Mouse (Mus musculus) layer of hippocampus, postnatal 36 days (tissue): ENCODE results near the gene Mast4. TPM values are rescaled to one million over a fixed set of nuclear protein-coding genes. Genes with fewer than 3 reads are reported as not detected.

Source experiments
- DNase-seq, 2 experiments: peaks; one replicate each; pipeline ENCODE4 v3.0.0; 2022
- total RNA-seq, 2 experiments: library from RNA; stranded (reverse); gene quantifications; 2 replicates each; pipeline ENCODE4 v1.2.3; 2021

The Mast4 gene
- total RNA-seq, 2 experiments from 2014 or later = 53.3 to 74.6 TPM

DNA sequence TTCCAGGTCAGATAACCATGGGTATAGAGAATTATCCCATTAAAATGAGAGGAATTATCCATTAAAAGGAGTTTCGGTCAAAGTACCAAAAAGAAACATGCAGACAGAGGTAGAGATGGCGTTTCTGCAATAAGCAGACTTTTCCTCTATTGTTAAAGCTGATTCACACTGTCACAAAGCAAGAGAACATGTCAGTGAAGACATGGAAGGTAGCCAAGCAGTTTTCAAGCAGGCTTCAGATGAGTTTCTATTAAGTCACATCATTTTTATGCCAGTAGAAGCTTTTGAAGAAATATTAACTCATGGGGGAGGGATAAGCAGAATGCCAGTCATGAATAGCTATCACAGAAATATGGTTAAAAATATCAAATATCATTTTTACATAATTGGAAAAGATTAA is 420.4 kb downstream of the Mast4 start:
- no peak for DNase-seq

DNA sequence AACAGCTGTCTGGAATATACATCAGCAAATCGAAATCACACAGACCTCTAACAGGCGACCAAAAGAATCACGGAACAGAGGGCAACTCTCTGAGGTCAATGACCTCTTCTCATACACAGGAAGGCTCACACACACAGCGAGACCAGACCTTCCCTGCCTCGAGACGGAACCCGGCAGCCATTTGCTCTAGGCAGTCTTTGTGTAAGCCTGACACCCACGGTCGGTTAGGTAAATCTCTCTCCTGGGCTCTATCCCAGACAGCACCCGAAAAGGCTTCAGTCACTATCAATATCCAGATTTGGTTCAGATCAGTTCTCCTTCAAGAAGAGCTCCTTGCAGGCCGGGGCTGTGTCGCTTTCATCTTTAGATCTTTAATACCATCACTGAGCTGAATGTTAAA is 421.4 kb downstream of the Mast4 start:
- no peak for DNase-seq

DNA sequence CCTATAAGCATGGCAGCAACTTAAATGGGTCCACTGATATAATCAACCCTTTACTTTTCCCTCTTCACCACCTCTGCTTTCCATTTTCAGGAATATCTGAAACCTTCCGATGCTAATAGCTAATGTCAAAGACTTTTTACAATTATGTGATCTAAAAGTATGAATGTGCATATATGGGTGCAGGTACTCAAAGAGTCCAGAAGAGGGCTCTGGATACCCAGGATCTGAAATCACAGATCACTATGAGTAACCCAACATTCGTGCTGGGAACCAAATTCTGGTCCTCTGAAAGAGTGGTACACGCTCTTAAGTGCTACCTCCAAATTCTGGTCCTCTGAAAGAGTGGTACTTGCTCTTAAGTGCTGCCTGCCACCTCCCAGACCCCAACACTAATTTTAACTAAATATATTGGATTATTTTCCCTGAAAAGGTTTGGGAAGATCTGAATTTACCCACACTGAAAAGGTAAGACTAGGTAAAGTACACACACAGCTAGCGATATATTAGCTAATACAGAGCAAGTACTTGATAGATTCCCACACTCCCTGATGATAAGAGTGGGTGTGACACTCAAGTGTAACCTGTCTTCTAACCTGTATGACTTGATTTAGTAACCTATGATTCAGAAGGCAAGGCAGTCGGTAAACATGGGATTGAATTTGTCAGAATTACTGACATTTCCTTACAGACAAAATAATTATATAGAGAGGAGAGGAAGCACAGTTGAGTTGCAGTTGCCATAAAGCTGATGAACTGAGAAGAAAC is 424.5 kb downstream of the Mast4 start:
- no peak for DNase-seq

DNA sequence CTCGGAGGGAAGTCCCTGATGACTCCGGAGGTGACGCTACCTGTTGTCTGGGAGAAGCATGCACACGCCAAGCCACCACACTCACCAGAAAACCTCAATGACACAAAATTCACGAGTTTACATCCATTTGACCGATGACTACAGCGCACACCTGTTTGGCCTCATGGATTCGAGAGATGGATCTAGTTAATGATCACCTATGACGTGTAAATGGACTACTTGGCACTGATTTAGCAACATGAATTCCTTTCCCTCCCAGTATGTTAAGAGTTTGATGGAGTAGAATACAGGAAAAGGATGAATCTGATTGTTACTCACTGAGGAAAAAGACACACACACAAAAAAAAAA is 427.7 kb downstream of the Mast4 start:
- DNase-seq = no peak

DNA sequence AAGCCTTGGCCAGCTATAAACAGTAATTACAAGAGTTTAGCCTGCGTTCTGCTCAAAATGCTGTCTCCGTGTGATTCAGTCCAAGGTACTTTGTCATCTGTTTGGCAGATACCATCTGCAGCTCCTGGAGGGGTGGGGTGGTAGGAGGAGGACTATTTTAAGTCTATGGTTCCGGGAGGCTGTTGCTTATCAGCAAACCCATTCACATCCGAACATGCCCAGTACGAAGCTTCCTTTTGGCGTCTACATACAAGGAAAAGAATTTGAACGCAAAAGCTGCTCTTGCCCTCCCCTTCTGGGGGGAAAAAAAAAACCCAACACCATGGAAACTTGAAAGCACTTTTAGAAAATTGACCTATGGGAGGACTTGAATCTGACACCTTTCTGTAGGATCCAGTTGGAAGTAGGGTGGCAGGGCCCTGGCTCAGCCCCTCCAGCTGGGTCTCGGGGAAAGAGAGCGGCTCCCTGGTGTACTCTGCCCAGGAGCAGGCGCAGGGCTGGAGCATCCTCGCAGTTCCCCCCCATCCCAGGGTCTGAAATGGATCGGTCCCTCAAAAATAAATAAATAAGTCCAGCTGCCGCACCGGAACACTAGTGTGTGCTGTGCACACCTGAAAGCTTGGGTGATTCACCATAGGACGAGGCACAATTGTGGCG is 428.2 kb downstream of the Mast4 start:
- peak; percentile 71 to 78 for DNase-seq

DNA sequence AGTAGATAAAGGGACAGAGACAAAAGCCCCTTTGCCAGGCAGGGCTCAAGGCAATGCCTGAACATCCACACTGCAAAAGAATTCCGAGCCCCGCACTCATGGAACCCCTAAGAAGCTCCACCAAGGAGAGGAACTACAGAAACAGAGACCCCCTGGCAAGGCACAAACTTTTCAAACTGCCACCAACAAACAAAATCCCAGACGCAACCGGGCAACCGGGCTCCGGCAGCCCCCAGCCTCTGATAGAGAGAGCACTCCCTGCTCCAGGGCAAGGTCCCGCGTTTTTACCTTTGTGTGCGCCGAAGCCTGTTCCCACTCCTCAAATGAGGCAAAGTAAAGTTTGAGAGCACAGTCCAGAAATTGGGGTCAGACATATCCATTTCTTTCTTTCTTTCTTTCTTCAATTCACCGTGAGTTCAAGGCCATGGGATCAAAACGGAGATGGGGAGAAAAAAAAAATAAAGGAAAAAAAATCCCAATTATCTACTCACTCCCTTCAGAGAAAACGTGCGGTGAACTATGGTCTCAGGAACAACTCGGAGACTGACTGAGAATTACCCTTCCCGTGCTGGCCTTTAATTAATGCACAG is 428.8 kb downstream of the Mast4 start:
- peak in 1 of 2 experiments; percentile 20 for DNase-seq

DNA sequence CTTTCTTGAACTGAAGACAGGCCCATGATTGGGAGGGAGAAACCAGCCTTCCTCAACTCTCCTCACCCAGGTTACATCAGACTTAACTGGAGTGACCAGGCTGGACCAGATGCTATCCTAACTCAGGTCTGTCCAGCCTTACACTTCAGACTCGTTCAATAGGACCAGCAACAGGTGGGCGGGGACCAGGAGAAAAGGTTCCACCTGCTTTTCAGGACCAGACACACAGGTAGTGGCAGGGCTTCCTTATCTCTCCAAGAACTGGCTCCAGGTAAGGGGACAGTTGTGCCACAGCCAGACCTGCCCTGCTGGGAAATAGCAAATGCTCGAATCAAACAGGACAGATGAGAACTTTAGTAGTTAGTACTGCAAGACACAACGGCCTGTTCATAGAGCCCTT is 430.6 kb downstream of the Mast4 start:
- DNase-seq = no peak

DNA sequence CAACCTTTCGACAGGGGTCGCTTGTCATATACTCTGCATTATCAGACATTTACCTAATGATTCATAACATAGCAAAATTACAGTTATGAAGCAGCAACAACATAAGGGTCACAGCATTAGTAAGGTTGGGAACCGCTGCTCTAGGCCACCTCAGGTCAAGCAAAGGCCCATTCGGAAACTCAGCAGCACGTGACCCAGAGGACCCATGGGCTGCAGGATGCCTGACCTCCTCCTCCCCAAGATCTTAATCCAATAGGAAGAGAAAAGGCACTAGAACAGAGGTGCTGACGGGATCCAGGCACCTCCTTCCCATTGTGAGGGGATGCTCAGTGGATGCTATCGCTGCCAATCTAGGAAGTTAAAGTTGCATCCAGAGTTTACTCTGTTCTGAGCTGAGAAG is 432.2 kb downstream of the Mast4 start:
- DNase-seq = no peak

DNA sequence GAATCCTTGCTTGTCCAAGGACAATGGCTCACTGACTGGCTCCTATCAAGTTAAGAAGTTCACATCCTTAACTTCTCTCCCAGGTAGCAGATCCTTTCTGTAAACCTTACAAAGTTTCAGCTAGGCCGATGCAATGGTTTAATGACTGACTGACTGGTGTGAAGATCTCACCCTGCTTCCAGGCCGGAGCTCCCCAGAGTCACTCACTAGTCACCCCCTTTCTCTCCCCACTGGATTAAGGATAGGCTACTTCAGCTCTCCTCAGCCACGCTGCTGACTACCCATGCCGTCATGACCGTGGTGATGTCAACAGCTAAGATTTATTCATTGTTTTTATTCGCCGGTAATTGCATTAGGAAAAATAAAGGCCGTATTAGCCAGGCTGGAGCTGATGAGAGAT is 433.8 kb downstream of the Mast4 start:
- no peak for DNase-seq

DNA sequence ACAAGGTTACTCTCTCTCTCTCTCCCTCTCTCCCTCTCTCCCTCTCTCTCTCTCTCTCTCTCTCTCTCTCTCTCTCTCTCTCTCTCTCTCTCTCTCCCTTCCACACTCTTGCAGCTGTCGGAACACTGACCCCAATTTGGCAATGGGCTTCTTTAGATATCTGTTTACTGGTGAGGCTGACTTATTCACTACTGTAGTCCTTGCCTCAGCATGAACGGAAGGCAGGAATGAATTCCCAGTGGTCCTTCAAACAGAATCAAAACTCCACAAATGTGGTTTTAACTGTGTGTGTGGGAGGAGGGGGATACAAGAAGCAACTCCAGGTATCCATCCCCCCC is 434.2 kb downstream of the Mast4 start:
- no peak for DNase-seq

DNA sequence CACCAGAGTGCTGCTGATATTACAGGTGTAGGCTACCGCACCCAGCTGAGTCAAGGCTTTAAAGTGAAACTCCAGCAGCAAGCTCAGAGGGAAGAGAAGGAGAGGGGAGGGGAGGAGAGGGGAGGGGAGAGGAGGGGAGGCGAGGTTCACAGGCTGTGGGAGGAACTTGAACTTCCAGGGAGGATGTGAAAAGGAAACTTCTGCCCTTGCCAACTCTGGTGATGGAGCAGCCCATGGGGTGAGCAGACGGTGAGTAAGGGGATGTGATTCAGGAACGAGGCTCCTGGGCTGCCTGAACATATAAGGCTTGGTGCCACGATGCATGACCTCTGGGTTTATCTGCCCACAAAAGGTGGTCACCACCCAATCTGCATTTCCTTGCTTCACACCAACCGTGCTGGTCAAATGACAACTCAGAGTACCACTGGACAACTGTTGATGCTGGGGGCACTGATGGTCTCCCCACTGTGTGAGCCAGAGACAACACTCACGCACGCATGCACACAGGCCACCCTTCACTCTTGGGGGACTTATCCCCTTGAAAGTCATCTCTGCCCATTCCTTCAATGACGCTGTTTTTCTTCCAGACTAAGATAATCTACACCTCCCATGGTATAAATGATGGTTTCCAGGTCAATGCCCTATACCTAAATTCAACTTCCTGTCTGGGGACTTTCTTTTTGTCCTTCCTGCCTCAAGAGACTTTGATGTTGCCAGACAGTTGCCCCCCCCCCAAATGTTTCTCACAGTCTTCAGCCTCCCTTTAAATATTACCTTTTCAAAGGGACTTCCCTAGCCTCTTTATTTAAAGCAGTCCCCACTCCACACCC is 434.8 kb downstream of the Mast4 start:
- DNase-seq = no peak

DNA sequence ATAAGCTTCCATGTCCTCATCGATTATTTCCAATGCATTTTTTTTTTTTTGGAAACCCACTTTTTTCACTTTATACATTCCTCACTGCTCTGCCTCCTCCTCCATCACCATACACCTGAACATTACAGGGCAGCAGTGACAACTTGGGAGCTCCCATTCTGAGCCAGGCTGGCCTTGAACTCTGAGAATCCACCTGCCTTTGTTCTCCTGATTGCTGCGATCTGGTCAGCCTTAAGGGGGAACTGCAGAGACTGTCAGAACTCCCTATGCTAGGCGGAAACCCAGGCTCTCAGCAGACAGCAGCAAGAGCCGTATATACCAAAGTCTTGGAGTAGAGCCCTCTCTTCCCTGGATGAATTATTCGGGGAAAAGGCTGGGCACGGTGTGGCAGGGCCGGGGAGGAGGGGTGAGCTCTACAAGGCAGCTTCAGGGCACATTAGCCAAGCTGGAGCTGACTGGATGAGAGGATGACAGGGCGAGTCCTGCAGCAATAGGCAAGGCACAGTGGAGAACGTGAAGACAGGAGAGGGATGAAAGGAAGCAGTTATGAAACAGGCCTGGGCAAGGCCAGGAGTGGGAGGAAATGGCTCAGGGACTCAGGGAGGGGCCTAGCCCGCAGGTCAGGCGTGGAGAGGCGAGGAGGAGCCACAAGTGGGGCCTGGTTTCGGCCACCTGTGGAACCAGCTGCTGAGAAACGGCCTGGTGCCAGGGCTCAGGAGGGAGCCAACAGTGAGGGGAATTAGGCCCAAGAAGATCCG is 435.7 kb downstream of the Mast4 start:
- no peak for DNase-seq

DNA sequence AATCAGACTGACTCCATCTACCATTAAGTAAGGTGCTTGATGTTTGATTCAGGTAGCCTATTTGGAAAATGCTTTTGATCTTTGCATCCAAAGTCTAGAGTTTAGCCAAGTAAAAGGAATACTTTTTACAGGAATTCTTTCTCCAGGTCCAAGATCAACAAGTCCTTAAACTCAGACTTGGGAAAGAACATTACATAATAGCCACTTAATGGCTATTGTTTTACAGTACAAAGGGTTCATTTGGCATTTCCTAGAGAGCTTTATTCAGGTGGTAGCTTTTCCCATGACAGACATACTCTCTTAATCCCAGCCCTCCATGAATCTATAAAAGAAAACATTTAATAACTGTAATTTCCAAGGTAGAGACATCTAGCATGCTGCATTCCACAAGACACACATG is 438.0 kb downstream of the Mast4 start:
- no peak for DNase-seq

DNA sequence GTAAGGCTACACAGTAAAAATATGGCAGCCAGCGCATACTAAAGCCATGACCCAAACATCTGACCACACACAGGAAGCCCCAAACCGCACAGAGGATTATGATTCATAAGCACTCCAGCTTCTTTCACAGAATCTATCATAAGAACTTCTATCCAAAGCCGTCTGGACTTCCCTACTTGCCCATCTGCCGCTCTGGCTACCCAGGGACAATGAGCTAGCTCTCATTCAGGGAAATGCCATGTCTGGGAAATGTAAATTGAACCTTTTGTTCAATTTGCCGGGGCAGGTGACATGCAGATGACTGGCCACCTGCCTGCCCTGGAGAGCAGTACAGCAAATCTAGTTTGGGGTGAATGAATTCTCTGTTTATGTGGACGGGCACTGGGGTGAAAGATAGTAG is 438.4 kb downstream of the Mast4 start:
- DNase-seq = no peak

DNA sequence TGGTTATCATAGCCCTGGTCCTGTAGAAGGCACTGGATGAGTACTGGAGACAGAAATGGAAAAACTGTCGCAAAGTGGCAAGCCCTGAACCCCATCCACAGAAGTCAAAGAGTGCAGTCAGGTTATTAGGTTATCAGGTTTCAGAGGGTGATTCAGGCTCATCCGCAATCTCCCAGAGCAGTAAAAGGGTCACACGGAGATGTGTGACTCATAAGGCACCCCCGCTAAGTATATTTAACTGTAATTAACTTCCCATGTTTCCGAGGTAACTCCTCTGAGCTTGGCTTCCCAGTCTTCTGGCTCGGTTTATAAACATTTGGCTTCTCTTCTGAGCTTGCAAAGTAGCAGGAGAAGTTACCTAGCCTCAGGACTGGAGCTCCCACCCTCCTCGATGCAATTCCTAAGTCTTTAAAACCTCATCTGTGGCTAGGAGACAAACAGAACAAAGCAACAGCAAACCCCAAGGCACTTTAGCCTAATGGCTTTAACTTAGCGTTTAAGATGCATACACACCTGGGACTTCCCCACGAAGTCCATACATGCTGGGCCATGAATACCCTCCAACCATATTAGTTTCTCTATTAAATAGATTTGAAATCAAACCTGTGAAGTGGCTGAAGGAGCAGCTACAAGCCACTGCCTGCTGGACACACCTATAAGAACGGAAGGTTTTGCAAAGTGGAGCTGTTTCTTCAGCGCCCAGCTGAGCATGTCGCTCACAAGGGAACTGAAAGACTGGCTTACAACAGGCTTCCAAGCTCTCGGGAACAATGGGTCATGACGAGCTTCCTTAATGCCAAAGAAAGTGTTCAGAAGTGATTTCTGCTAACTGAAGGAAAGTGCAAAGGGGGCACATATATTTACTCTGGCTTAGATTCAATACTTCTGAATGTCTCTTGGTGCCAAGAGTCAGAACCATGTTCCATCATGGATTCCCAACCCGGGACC is 439.7 kb downstream of the Mast4 start:
- DNase-seq = no peak

DNA sequence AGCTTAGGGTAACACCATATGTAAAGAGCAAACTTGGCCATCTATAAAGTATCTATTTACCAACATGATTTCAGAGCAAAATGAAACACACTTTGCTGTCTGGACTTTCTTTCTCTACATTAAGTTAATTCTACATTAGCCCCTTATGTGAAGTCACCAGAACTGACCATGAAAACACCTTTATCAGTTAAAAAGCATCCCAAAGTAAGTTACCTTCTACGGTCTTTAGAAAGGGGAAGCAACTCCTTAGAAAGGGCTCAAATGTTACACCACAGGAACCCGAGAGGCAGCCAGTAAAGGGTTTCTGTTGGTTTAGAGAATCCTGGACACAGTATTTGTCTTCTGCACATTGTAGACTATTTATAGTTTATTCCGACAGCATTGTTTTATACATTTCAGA is 441.5 kb downstream of the Mast4 start:
- DNase-seq = no peak

DNA sequence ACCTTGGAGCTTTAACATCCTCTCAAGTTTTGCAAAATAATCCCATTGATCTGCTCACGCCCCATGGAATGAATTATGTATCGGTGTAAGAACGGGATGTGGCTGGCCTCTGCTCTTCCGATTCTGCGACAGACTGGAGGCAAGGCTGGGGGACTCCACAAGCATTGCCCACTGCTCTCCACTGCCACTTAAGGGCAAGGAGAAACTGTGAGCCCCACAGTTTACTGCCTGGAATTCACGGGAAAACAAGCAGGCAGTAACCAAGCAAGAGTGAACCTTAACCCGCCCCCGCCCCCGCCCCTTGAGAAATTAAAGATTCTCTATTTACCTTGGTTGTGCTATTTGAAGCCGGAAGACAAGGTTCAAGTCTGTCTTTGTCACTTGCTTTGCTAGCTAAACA is 444.3 kb downstream of the Mast4 start:
- DNase-seq = no peak

DNA sequence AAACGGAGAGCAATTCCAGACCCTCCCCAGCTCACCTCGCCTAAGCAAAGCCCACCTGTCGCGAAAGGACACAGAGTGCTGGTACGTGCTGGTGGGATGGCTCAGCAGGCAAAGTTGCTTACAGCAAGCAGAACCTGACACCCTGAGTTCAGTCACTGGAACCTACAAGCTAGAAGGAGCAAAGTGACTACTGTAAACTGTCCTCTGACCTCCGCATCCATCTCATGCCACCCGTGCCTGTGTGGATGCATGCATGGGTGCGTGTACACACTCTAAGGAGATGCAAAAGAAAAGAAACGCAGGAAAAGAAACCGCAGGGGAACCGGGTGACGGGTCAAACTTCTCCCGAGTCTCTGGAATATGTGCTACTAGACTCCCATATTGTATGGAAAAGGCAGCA is 444.8 kb downstream of the Mast4 start:
- no peak for DNase-seq

DNA sequence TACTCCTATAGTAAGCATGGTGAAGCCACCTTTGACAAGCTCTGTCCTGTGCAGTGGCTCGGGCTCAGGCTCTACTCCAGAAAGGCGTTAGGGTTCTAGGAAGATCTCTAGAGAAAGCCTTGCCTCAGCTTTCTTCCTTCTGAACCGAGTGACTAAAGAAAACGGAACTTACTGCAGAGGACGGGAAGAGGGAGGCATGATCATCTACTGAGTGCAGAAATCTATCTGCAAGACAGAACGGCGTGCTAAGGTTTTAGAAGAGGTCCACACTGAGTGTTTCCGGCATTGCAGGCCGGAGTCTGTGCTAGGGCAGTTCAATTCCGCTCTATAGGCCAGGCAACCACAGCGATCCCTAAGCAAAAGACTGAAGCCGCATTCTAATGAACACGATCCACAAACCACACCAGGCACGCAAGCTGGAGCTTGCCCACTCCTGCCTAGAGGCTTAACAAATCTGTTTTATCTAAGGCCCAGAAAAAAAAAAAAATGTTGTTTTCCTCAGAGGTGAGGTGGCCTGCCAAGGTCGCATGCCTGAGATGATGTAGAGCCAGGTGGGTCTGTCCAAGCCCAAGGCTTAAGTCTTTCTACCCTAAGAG is 445.3 kb downstream of the Mast4 start:
- DNase-seq = no peak

DNA sequence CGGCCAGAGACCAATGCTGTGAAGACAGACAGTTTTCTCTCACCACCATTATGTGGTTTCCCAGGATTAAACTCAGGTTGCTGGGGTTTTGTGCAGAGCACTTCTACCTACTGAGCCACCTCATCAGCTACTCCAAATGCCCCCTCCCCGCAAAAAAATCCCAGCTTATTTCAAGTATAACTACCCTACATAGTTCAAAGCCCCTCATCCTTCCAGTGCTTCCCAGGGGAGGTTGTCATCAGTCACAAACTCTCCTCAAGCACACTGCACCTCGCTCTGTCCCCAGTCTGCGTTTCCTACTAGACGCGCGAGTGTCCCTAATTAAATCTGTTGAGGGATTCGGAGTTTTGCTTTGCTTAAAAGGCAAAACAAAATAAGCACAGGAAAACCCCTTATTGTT is 446.1 kb downstream of the Mast4 start:
- DNase-seq = no peak

DNA sequence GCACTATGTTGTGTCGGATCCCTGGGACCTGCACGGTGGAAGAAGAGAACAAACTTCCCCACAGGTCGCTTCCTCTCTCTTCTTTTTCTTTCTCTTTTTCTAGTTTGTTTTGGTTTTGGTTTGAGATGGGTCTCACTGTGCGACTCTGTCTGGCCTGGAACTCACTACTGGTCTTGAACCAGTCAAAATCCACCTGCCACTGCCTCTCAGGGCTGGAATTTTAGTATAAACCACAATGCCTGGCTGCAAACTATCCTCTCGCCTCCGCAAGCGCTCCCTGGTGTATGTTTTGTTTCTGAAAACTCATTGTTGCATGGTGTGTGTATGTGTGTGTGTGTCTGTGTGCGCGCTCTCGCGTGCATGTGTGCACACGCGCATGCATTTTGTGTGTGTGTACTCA is 446.8 kb downstream of the Mast4 start:
- DNase-seq = no peak
